Mouse (Mus musculus) heart, adult 8-10 months (tissue): ENCODE results near the gene Dnajb3. TPM values are rescaled to one million over a fixed set of nuclear protein-coding genes. Genes with fewer than 3 reads are reported as not detected.

ENCODE experiments used
- total RNA-seq, 4 experiments: library from RNA; stranded (reverse); gene quantifications; 2 replicates each; pipeline ENCODE4 v1.2.4; 2022

Gene Dnajb3
- total RNA-seq, 4 experiments from 2014 or later, result 0.26 to 0.60 (median 0.41) TPM

Other genes starting within 250 kb of the Dnajb3 start
- gene Usp40, start 197.2 kb downstream of the Dnajb3 start, total RNA-seq, result 10 to 100 TPM; 13.8 to 17.4 (median 15.6) TPM
- not detected for gene Ugt1a10, start 150.4 kb downstream of the Dnajb3 start, total RNA-seq
- not detected for gene Ugt1a9, start 135.0 kb downstream of the Dnajb3 start, total RNA-seq
- not detected for gene Ugt1a8, start 118.0 kb downstream of the Dnajb3 start, total RNA-seq
- gene Ugt1a7c, start 110.7 kb downstream of the Dnajb3 start, total RNA-seq, result 1 to 10 TPM in 2 of 4 experiments, under 1 TPM in 2; 0.68 to 1.4 (median 0.95) TPM
- gene Ugt1a6b, start 102.5 kb downstream of the Dnajb3 start, total RNA-seq, result 1 to 10 TPM in 2 of 4 experiments, under 1 TPM in 1, not detected in 1; 0.83 to 1.3 (median 1.1) TPM
- 1 to 10 TPM; 1.6 to 2.6 (median 2.4) TPM for gene Ugt1a6a, start 71.0 kb downstream of the Dnajb3 start, total RNA-seq
- under 1 TPM in 3 of 4 experiments, not detected in 1; 0.12 to 0.26 (median 0.22) TPM for gene Ugt1a5, start 39.8 kb downstream of the Dnajb3 start, total RNA-seq
- under 1 TPM in 1 of 4 experiments, not detected in 3; 0.12 TPM for gene Ugt1a2, start 5.2 kb downstream of the Dnajb3 start, total RNA-seq
- gene Ugt1a1, start 6.2 kb upstream of the Dnajb3 start, total RNA-seq, result not detected
- under 1 TPM in 1 of 4 experiments, not detected in 3; 0.35 TPM for gene Mroh2a, start 21.2 kb upstream of the Dnajb3 start, total RNA-seq
- 10 to 100 TPM; 10.6 to 14.2 (median 11.0) TPM for gene Hjurp, start 71.9 kb upstream of the Dnajb3 start, total RNA-seq
- gene Trpm8, start 71.9 kb upstream of the Dnajb3 start, total RNA-seq, result not detected
- gene Spp2, start 201.2 kb upstream of the Dnajb3 start, total RNA-seq, result not detected